Mouse (Mus musculus) brown adipose tissue, adult 24 weeks (tissue): ENCODE data around the gene Mobp. TPM values are rescaled to one million over a fixed set of nuclear protein-coding genes. Genes with fewer than 3 reads are reported as not detected.

ENCODE experiments used
- H3K27ac ChIP-seq: fragments of 200-500 bp; replicated peaks from 2 replicates; pipeline ENCODE4 v1.5.1; 2012; ENCODE audit warnings: low read depth, mild to moderate bottlenecking, low read length
- H3K4me1 ChIP-seq: fragments of 200-500 bp; 2 replicates; pipeline ENCODE4 v1.6.1; 2012; ENCODE audit warnings: low read length, mixed read lengths; ENCODE audit not compliant: control insufficient read depth, insufficient read depth, insufficient read length
- H3K4me3 ChIP-seq: fragments of 200-500 bp; 2 replicates; pipeline ENCODE4 v1.5.1; 2012; ENCODE audit warnings: low read depth, mild to moderate bottlenecking, low read length, moderate library complexity; ENCODE audit not compliant: insufficient read depth
- polyA plus RNA-seq: library from polyadenylated mRNA; stranded (reverse); fragments of >200 nt; gene quantifications from 2 replicates; pipeline ENCODE4 v1.2.4, GENCODE M21; 2012; ENCODE audit not compliant: missing spikeins, insufficient read depth, insufficient read length

The Mobp gene
- polyA plus RNA-seq, 1 experiment, result not detected

DNA sequence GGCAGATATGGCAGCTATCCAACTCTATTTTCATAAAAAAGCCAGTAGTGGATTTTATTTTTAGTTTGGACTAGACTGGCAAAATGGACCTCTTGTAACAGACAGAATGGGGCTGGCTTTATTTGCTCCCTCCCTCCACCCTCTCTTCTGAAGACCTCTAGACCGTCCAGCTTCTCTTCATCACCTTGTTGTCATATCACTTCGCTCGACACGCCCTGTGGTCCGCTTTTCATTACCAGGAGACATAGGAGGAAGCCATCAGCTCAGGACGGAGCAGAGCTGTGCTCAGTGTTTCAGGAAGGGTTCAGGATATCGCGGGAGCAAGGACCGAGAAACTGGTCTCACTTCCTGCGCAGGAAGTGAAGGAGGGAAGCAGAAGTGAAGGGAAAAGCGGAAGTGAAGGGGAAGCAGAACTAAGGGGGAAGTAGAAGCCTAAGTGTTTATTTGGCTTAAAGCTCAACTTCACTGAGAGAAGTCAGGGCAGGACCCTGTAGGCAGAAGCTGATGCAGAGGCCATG, 65.5 kb downstream of the Mobp start:
- Histone ChIP-seq H3K4me1 (no peaks in the 10 kb centered on the region), H3K27ac (no peak overlapping the region), H3K4me3 (no peak overlapping the region)

DNA sequence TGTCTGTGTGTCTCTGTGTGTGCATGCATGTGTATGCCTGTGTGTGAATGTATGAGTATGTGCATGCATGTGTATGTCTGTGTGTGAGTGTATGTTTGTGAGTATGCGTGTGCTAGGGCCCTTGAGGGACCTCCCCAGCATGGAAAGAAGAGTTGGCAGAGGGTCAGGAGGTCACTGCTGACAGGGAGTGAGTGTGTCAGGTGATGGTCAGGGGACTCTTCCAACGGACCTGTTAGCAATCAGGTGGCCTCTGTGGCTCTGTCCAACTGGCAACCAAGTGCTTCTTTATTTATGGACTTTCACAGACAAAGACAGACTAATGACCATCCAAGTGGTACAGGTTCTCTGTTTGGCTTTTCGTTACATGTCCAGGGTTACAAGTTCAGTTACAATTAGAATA, 69.9 kb downstream of the Mobp start:
- Histone ChIP-seq H3K4me3 (no peak overlapping the region), H3K27ac (no peak overlapping the region), H3K4me1 (no peaks in the 10 kb centered on the region)

Other genes with a start within 250 kb of the Mobp start
- gene Gorasp1, start 212.1 kb upstream of the Mobp start, polyA plus RNA-seq, result 6.2 and 8.3 TPM in 2 replicates
- gene Ttc21a, start 212.1 kb upstream of the Mobp start, polyA plus RNA-seq, result not detected in 2 replicates
- 3.1 and 7.0 TPM in 2 replicates for gene Csrnp1, start 165.0 kb upstream of the Mobp start, polyA plus RNA-seq
- 1.6 and 2.8 TPM in 2 replicates for gene Xirp1, start 126.1 kb upstream of the Mobp start, polyA plus RNA-seq
- gene Cx3cr1, start 79.8 kb upstream of the Mobp start, polyA plus RNA-seq, result 1.0 and 1.1 TPM in 2 replicates
- gene Ccr8, start 57.6 kb upstream of the Mobp start, polyA plus RNA-seq, result not detected in 2 replicates
- 10.2 and 10.6 TPM in 2 replicates for gene Slc25a38, start 39.3 kb upstream of the Mobp start, polyA plus RNA-seq
- 737 and 982 TPM in 2 replicates for gene Rpsa, start 22.0 kb upstream of the Mobp start, polyA plus RNA-seq
- 1.1 and 1.8 TPM in 2 replicates for gene Myrip, start 151.8 kb downstream of the Mobp start, polyA plus RNA-seq